In genomic region chr6:95618434-95618833, GRCm38 (mm10) we compare ENCODE assay signal across 17 mouse cellular contexts.
"Had no signal": no experiment of that assay in that cellular context is flagged by ENCODE, and none has a peak within 500 bp of the region (broad histone marks: within the 10 kb centered on the region; RNA-seq: fewer than 3 reads in every experiment).

No protein-coding gene starts in this region.

- DNase-seq: kidney, adult 8-10 months; kidney, postnatal 14 days; kidney, postnatal 4 days; left cerebral cortex, postnatal 4 days; liver; liver, embryonic 13.5 days; lung, embryonic 14.5 days; right cerebral cortex, postnatal 4 days; thymus, adult 2 months; thymus, postnatal 14 days; thymus, postnatal 4 days had no signal

- ATAC-seq: lung, postnatal 0 days had no signal

- H3K36me3 ChIP-seq: limb, embryonic 13.5 days; liver, embryonic 13.5 days had no signal

- H3K9me3 ChIP-seq: limb, embryonic 13.5 days; liver, embryonic 13.5 days; megakaryocyte, embryonic 14.5 days had no signal

- H3K9ac ChIP-seq: limb, embryonic 13.5 days; liver, embryonic 13.5 days; lung, embryonic 14.5 days had no signal

- H3K4me3 ChIP-seq: limb, embryonic 13.5 days; liver, embryonic 13.5 days; megakaryocyte, embryonic 14.5 days had no signal

- H3K4me2 ChIP-seq: limb, embryonic 13.5 days; liver, embryonic 13.5 days; lung, embryonic 14.5 days; midbrain, embryonic 11.5 days had no signal

- H3K27me3 ChIP-seq: limb, embryonic 13.5 days; liver, embryonic 13.5 days; megakaryocyte, embryonic 14.5 days had no signal

- H3K27ac ChIP-seq: limb, embryonic 13.5 days; liver, embryonic 13.5 days; macrophage; stomach, postnatal 0 days had no signal
